Mouse (Mus musculus): ENCODE measurements around the gene Aplp2. TPM values are rescaled to one million over a fixed set of nuclear protein-coding genes. Genes with fewer than 3 reads are reported as not detected.

Gene Aplp2
- total RNA-seq, 2 experiments from 2014 or later, result 137 to 148 TPM

- no peak for DNase-seq
Measured at GRCm38 (mm10) chr9:31226541-31226940, 14.9 kb upstream of the Aplp2 start.

GRCm38 (mm10) chr9:31225808-31226207 lies 14.2 kb upstream of the Aplp2 start:
- peak; percentile 33 for DNase-seq

GRCm38 (mm10) chr9:31223475-31223874 lies 11.9 kb upstream of the Aplp2 start:
- DNase-seq, result no peak

GRCm38 (mm10) chr9:31221170-31221569 lies 9.6 kb upstream of the Aplp2 start:
- no peak for DNase-seq

GRCm38 (mm10) chr9:31217631-31218380 lies 6.2 kb upstream of the Aplp2 start:
- no peak for DNase-seq

GRCm38 (mm10) chr9:31212500-31213008 lies 939 bp upstream of the Aplp2 start:
- peak; percentile 12 for DNase-seq

GRCm38 (mm10) chr9:31210749-31211689 lies 596 bp downstream of the Aplp2 start:
- peak; percentile 57 for DNase-seq

- no peak for DNase-seq
Measured at GRCm38 (mm10) chr9:31210163-31210562, 1.5 kb downstream of the Aplp2 start.

- no peak for DNase-seq
Measured at GRCm38 (mm10) chr9:31209502-31209901, 2.1 kb downstream of the Aplp2 start.

- no peak for DNase-seq
Measured at GRCm38 (mm10) chr9:31207732-31208131, 3.9 kb downstream of the Aplp2 start.

- DNase-seq, result no peak
Measured at GRCm38 (mm10) chr9:31204722-31205121, 6.9 kb downstream of the Aplp2 start.

GRCm38 (mm10) chr9:31203571-31204210 lies 7.9 kb downstream of the Aplp2 start:
- no peak for DNase-seq

GRCm38 (mm10) chr9:31203068-31203467 lies 8.5 kb downstream of the Aplp2 start:
- no peak for DNase-seq

- no peak for DNase-seq
Measured at GRCm38 (mm10) chr9:31198614-31199013, 13.0 kb downstream of the Aplp2 start.

- DNase-seq, result no peak
Measured at GRCm38 (mm10) chr9:31197782-31198181, 13.8 kb downstream of the Aplp2 start.

- no peak for DNase-seq
Measured at GRCm38 (mm10) chr9:31196742-31197141, 14.9 kb downstream of the Aplp2 start.

- DNase-seq, result no peak
Measured at GRCm38 (mm10) chr9:31195573-31195972, 16.0 kb downstream of the Aplp2 start.

- DNase-seq, result no peak
Measured at GRCm38 (mm10) chr9:31192378-31192777, 19.2 kb downstream of the Aplp2 start.

- no peak for DNase-seq
Measured at GRCm38 (mm10) chr9:31191543-31191942, 20.1 kb downstream of the Aplp2 start.

- no peak for DNase-seq
Measured at GRCm38 (mm10) chr9:31189194-31189593, 22.4 kb downstream of the Aplp2 start.

GRCm38 (mm10) chr9:31184439-31184838 lies 27.2 kb downstream of the Aplp2 start:
- no peak for DNase-seq

- DNase-seq, result no peak
Measured at GRCm38 (mm10) chr9:31183061-31183460, 28.6 kb downstream of the Aplp2 start.

All from gastrocnemius, postnatal 10 days (tissue).